Mouse (Mus musculus) cerebellum, adult 2 months (tissue): ENCODE measurements at regions not wholly inside any gene's neighbourhood (a gene's known extent, or its start where the extent isn't known, plus 50 kb on each side); places are given as distances from the start of the nearest gene placed in this dataset.

Experiments
- CTCF ChIP-seq: fragments of 200-500 bp; IDR thresholded peaks from 2 replicates; pipeline ENCODE4 v1.5.1; 2011; ENCODE audit warnings: low read depth, mild to moderate bottlenecking, control low read depth, low read length, moderate library complexity, borderline replicate concordance; ENCODE audit not compliant: insufficient read depth
- POLR2A ChIP-seq: fragments of 200-500 bp; IDR thresholded peaks from 2 replicates; pipeline ENCODE4 v1.6.1; 2011; ENCODE audit warnings: low read length, control low read depth, borderline replicate concordance; ENCODE audit not compliant: insufficient read depth

- TF ChIP-seq POLR2A, result no peak
- no peak for TF ChIP-seq CTCF
Observed at GRCm38 (mm10) chr9:41621341-41621740, 459.8 kb upstream of the Ubash3b start.
